Mouse (Mus musculus): ENCODE measurements at regions not wholly inside any gene's neighbourhood (a gene's known extent, or its start where the extent isn't known, plus 50 kb on each side); places are given as distances from the start of the nearest gene placed in this dataset.

DNA sequence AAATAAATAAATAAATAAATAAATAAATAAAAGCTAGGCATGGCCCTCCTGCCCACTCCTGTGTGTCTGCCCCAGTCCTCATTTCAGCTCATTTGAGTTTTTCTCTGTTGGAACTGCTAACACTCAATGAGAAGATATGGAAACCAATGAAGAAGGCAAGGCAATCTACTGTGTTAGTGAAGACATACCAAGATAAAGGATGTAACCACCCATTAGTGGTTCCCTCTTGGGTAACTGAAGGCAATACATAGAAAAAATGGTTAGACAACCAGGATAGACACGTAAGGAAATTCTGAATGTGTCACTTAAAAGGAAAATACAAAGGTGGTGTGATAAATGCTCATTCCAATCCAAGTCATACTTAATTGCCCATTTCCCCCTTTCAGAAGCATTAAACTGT is 140.9 kb upstream of the Slc7a11 start:
- TF ChIP-seq ZNF384 (IDR thresholded peaks at IDR 0.05; ENCODE audit: low read depth, low read length) = no peak
- TF ChIP-seq ZC3H11A (IDR thresholded peaks at IDR 0.05; ENCODE audit: borderline replicate concordance, low read depth, low read length) = no peak
- TF ChIP-seq MAFK (IDR thresholded peaks at IDR 0.05; ENCODE audit: insufficient read depth, low read depth, low read length) = no peak

All from ES-E14 (cell line).